Mouse (Mus musculus): ENCODE measurements around the gene Mrpl58. TPM values are rescaled to one million over a fixed set of nuclear protein-coding genes. Genes with fewer than 3 reads are reported as not detected.

Mrpl58 gene
- total and polyA plus RNA-seq, 3 experiments = 66.8 to 78.5 (median 67.0) TPM

DNA sequence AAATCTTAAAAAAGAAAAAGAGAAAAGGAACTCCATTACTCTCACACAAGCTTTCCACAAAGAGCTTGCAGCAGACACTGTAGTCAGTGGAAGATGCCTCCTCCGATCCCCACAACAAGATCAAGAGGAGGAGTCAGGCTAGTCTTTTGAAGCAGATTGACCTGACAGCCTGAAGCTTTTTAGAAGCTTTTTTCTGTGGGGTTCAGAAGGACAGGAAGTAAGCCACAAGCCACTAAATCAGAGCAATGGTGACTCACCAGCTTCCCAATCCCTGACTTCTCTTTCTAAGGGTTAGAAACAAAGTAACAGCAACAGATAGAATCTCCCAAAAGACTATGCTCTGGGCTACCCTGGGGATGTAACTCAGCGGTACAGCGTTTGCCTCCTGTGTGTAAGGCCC lies 35.8 kb downstream of the Mrpl58 start:
- H3K9me3 ChIP-seq (replicated peaks) = peaks cover 7% of the 10 kb centered on the region; the same call in 1 of the 2 replicates
- H3K27me3 ChIP-seq (ENCODE audit: insufficient read depth, low read length) = peaks cover 15% of the 10 kb centered on the region; the same call in 1 of the 2 replicates
- no peak overlapping the region for H3K4me3 ChIP-seq (ENCODE audit: low read depth, low read length)
- no peak for DNase-seq (ENCODE audit: low spot score)
- TF ChIP-seq POLR2AphosphoS5 (IDR thresholded peaks at IDR 0.05; ENCODE audit: insufficient replicate concordance, low read depth, low read length) (no peak), GATA2 (IDR thresholded peaks at IDR 0.05; ENCODE audit: borderline replicate concordance, low read depth, low read length) (no peak), TAL1 (conservative IDR thresholded peaks at IDR 0.05; ENCODE audit: low read depth, low read length) (no peak), GATA1 (IDR thresholded peaks at IDR 0.05; ENCODE audit: borderline replicate concordance, low read length) (no peak), CTCF (IDR thresholded peaks at IDR 0.05; ENCODE audit: low read depth, low read length) (no peak)
- H3K36me3 ChIP-seq (replicated peaks) = no peaks in the 10 kb centered on the region
- no peak for ATAC-seq (ENCODE audit: extremely low read depth, insufficient number of reproducible peaks, low FRiP score, poor library complexity, severe bottlenecking)
- H3K4me1 ChIP-seq (ENCODE audit: insufficient read depth, low read depth, low read length) = peaks cover 29% of the 10 kb centered on the region

DNA sequence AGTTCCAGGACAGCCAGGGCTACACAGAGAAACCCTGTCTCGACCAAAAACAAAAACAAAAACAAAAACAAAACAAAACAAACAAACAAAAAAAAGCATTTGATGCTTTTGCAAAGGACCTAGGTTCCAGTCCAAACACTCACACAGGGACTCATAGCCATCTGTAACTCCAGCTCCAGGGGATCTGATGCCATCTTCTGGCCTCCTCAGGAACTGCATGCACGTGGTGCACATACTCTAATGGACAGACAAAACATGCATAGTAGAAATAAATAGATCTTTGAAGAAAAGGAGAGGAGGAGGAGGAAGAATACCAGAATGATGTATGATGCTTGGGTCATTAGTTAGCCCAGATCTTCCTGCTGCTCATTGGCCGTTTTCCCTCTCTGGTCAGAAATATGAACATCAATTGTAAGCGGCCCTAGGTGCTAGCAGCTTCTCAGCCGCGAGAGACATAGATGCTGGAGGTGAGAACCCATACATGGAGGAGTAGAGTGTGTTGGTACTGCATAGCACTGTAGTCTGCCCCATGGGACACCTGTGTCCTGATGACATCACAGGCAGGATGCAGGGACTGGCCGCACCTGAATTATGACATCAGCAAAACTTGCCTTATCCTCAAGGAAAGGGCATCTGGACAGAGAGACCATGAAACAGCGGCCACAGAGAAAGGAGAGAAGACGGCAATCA lies 36.5 kb downstream of the Mrpl58 start, which contains the start of gene Trim80:
TSS of gene Trim80 (plus strand) at position 640 of the 690 bp plus-strand sequence.
- ATAC-seq (ENCODE audit: extremely low read depth, insufficient number of reproducible peaks, low FRiP score, poor library complexity, severe bottlenecking) (no peak), DNase-seq (ENCODE audit: low spot score) (no peak)
- peaks cover 7% of the 10 kb centered on the region; the same call in 1 of the 2 replicates for H3K9me3 ChIP-seq (replicated peaks)
- H3K36me3 ChIP-seq (replicated peaks) = no peaks in the 10 kb centered on the region
- H3K27me3 ChIP-seq (ENCODE audit: insufficient read depth, low read length) = peaks cover 19% of the 10 kb centered on the region; the same call in 1 of the 2 replicates
- H3K4me3 ChIP-seq (ENCODE audit: low read depth, low read length) = no peak within 1 kb of the TSS
- peaks cover 26% of the 10 kb centered on the region for H3K4me1 ChIP-seq (ENCODE audit: insufficient read depth, low read depth, low read length)
- no peak for TF ChIP-seq GATA1 (IDR thresholded peaks at IDR 0.05; ENCODE audit: borderline replicate concordance, low read length)

DNA sequence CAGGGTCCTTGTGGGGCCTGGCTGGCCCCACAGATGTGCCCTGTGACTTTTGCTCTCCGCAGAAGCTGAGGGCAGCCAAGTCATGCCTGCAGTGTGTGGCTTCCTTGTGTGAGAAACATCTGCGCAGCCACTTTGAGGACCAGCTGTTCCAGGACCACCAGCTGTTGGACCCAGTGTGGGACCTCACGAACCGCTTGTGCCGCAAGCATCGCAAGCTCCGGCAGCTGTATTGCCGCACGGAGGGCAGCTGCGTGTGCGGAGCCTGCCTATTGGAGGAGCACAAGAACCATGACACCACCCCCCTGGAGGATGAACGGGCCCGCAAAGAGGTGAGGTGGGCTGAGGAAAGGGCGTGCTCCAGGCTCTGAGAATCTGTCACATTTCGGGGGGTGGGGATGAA lies 37.9 kb downstream of the Mrpl58 start:
- no peak for TF ChIP-seq GATA2 (IDR thresholded peaks at IDR 0.05; ENCODE audit: borderline replicate concordance, low read depth, low read length)
- TF ChIP-seq GATA1 (IDR thresholded peaks at IDR 0.05; ENCODE audit: borderline replicate concordance, low read length) = no peak
- TF ChIP-seq TAL1 (conservative IDR thresholded peaks at IDR 0.05; ENCODE audit: low read depth, low read length) = no peak
- no peak for TF ChIP-seq POLR2AphosphoS5 (IDR thresholded peaks at IDR 0.05; ENCODE audit: insufficient replicate concordance, low read depth, low read length)
- no peak for TF ChIP-seq CTCF (IDR thresholded peaks at IDR 0.05; ENCODE audit: low read depth, low read length)
- ATAC-seq (ENCODE audit: extremely low read depth, insufficient number of reproducible peaks, low FRiP score, poor library complexity, severe bottlenecking) (no peak), DNase-seq (ENCODE audit: low spot score) (no peak)
- H3K36me3 ChIP-seq (replicated peaks) = no peaks in the 10 kb centered on the region
- no peak overlapping the region for H3K4me3 ChIP-seq (ENCODE audit: low read depth, low read length)
- H3K4me1 ChIP-seq (ENCODE audit: insufficient read depth, low read depth, low read length) = peaks cover 23% of the 10 kb centered on the region
- peaks cover 7% of the 10 kb centered on the region; the same call in 1 of the 2 replicates for H3K9me3 ChIP-seq (replicated peaks)
- peaks cover 29% of the 10 kb centered on the region for H3K27me3 ChIP-seq (ENCODE audit: insufficient read depth, low read length)

DNA sequence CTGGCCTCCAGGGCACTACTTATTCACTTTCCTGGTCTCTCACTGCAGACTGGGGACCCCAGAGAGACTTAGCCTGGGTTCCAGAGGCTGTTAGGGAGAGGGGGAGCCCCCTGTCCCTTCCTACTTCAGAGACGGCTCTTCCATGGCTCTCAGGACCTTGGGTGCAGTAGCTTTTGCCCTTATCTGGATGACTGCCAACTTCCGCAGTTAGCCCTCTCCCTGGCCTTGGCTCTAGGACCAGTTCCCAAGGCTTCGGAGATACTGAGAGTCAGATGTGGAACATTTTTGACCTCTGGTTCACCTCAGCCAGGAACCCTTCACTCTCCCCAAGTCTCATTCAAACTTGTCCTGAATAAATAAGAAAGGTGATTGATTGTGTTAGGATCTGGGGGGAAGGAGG lies 43.4 kb downstream of the Mrpl58 start:
- ATAC-seq (ENCODE audit: extremely low read depth, insufficient number of reproducible peaks, low FRiP score, poor library complexity, severe bottlenecking) (no peak), DNase-seq (ENCODE audit: low spot score) (no peak)
- TF ChIP-seq GATA2 (IDR thresholded peaks at IDR 0.05; ENCODE audit: borderline replicate concordance, low read depth, low read length) (no peak), CTCF (IDR thresholded peaks at IDR 0.05; ENCODE audit: low read depth, low read length) (no peak), GATA1 (IDR thresholded peaks at IDR 0.05; ENCODE audit: borderline replicate concordance, low read length) (no peak), POLR2AphosphoS5 (IDR thresholded peaks at IDR 0.05; ENCODE audit: insufficient replicate concordance, low read depth, low read length) (no peak), TAL1 (conservative IDR thresholded peaks at IDR 0.05; ENCODE audit: low read depth, low read length) (no peak)
- peaks cover 55% of the 10 kb centered on the region for H3K27me3 ChIP-seq (ENCODE audit: insufficient read depth, low read length)
- no peaks in the 10 kb centered on the region for H3K9me3 ChIP-seq (replicated peaks)
- H3K4me3 ChIP-seq (ENCODE audit: low read depth, low read length) = no peak overlapping the region
- H3K4me1 ChIP-seq (ENCODE audit: insufficient read depth, low read depth, low read length) = no peaks in the 10 kb centered on the region
- H3K36me3 ChIP-seq (replicated peaks) = no peaks in the 10 kb centered on the region

DNA sequence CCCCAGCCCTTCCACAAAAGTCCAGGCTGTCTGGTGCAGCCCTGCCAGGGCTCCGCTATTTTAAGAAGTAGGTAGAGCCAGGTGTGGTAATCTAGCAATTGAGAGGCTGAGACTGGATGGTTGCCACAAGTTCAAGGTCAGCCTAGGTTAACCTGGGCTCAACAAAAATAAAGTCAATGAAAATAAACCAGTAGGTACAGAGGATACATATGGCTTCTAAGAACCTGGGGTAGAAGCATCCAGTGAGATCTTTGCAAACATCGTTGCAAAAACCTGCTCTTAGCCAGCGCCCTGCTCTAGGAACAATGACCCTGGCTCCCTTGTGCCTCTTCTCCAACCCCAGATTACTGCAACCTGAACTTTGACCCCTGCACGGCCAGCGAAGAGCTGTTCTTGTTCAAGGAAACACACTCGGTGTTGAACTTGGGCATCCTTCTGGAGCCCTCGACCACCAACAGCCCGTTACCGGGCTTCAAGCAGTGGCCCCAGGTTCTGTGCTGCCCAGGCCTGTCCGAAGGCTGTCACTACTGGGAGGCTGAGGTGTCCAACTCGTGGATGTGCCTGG lies 43.9 kb downstream of the Mrpl58 start:
- TF ChIP-seq TAL1 (conservative IDR thresholded peaks at IDR 0.05; ENCODE audit: low read depth, low read length) (no peak), POLR2AphosphoS5 (IDR thresholded peaks at IDR 0.05; ENCODE audit: insufficient replicate concordance, low read depth, low read length) (no peak), GATA2 (IDR thresholded peaks at IDR 0.05; ENCODE audit: borderline replicate concordance, low read depth, low read length) (no peak), GATA1 (IDR thresholded peaks at IDR 0.05; ENCODE audit: borderline replicate concordance, low read length) (no peak), CTCF (IDR thresholded peaks at IDR 0.05; ENCODE audit: low read depth, low read length) (no peak)
- no peak overlapping the region for H3K4me3 ChIP-seq (ENCODE audit: low read depth, low read length)
- H3K9me3 ChIP-seq (replicated peaks) = no peaks in the 10 kb centered on the region
- no peaks in the 10 kb centered on the region for H3K4me1 ChIP-seq (ENCODE audit: insufficient read depth, low read depth, low read length)
- DNase-seq (ENCODE audit: low spot score) (no peak), ATAC-seq (ENCODE audit: extremely low read depth, insufficient number of reproducible peaks, low FRiP score, poor library complexity, severe bottlenecking) (no peak)
- peaks cover 55% of the 10 kb centered on the region for H3K27me3 ChIP-seq (ENCODE audit: insufficient read depth, low read length)
- no peaks in the 10 kb centered on the region for H3K36me3 ChIP-seq (replicated peaks)

DNA sequence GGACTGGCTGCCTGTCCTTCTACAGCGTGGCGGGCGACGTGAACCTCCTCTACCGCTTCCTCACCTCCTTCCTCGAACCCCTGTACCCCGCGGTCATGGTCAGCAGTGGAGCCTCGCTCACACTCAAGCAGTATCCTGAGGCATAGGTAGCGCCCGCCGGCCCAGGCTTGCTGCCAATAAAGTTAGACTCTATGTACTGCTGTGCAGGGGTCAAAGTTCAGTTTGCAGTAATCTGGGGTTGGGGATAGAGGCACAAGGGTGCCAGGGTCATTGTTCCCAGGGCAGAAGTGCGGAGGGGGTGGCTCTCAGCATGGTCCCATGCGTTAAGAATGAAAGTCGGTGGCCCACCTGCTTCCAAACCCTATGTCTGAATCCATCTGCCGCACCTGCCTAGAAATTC lies 44.5 kb downstream of the Mrpl58 start:
- H3K4me3 ChIP-seq (ENCODE audit: low read depth, low read length) = no peak overlapping the region
- DNase-seq (ENCODE audit: low spot score) = no peak
- ATAC-seq (ENCODE audit: extremely low read depth, insufficient number of reproducible peaks, low FRiP score, poor library complexity, severe bottlenecking) = no peak
- H3K27me3 ChIP-seq (ENCODE audit: insufficient read depth, low read length) = peaks cover 55% of the 10 kb centered on the region
- no peaks in the 10 kb centered on the region for H3K4me1 ChIP-seq (ENCODE audit: insufficient read depth, low read depth, low read length)
- no peaks in the 10 kb centered on the region for H3K36me3 ChIP-seq (replicated peaks)
- TF ChIP-seq CTCF (IDR thresholded peaks at IDR 0.05; ENCODE audit: low read depth, low read length) (no peak), POLR2AphosphoS5 (IDR thresholded peaks at IDR 0.05; ENCODE audit: insufficient replicate concordance, low read depth, low read length) (no peak), GATA1 (IDR thresholded peaks at IDR 0.05; ENCODE audit: borderline replicate concordance, low read length) (no peak), GATA2 (IDR thresholded peaks at IDR 0.05; ENCODE audit: borderline replicate concordance, low read depth, low read length) (no peak), TAL1 (conservative IDR thresholded peaks at IDR 0.05; ENCODE audit: low read depth, low read length) (no peak)
- no peaks in the 10 kb centered on the region for H3K9me3 ChIP-seq (replicated peaks)
